Mouse (Mus musculus): ENCODE data around the gene Shroom3. TPM values are rescaled to one million over a fixed set of nuclear protein-coding genes. Genes with fewer than 3 reads are reported as not detected.

Gene Shroom3
- polyA plus RNA-seq, 1 experiment from 2014 or later = 12.9 TPM

DNA sequence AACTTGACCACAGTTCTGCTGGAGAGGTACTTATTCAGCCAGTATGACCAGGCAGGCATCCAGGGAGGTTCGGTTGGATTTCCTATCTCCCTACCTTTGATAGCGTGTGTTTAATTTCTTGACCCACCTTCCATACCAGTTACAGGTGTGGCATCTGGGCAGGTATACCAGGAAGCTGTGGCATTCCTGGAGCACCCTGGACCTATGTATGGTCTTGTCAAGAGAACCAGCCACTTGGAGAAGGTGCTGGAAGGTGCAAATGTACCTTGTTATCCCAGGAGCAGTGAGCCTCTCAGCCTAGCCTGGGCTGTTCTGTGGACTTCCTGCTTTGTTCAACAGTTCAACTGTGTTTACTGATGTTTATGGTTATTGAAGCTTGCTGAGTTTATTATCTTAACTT, 197.2 kb downstream of the Shroom3 start:
- Histone ChIP-seq H3K9ac (ENCODE audit: low read length) (no peak overlapping the region), H3K4me1 (replicated peaks; ENCODE audit: control insufficient read depth, insufficient read depth, low read length) (peaks cover 3% of the 10 kb centered on the region), H3K9me3 (ENCODE audit: control insufficient read depth, low read length) (no peaks in the 10 kb centered on the region), H3K36me3 (ENCODE audit: control insufficient read depth, insufficient read depth, low read length) (no peaks in the 10 kb centered on the region), H3K4me3 (ENCODE audit: low read depth, low read length) (no peak overlapping the region), H3K4me2 (ENCODE audit: low read length) (no peak overlapping the region), H3K27ac (ENCODE audit: low read depth) (peak overlapping the region; percentile 2; the same call in 1 of the 2 replicates), H3K27me3 (replicated peaks; ENCODE audit: control insufficient read depth, insufficient read depth, low read length) (no peaks in the 10 kb centered on the region)
- ATAC-seq (replicated peaks; ENCODE audit: low FRiP score, low TSS enrichment, low read depth) (peak; percentile 45; the same call in 1 of the 2 replicates), DNase-seq (ENCODE audit: low spot score) (no peak)
- 68% methylated on average over 2 of the region's 2 CpGs for WGBS

DNA sequence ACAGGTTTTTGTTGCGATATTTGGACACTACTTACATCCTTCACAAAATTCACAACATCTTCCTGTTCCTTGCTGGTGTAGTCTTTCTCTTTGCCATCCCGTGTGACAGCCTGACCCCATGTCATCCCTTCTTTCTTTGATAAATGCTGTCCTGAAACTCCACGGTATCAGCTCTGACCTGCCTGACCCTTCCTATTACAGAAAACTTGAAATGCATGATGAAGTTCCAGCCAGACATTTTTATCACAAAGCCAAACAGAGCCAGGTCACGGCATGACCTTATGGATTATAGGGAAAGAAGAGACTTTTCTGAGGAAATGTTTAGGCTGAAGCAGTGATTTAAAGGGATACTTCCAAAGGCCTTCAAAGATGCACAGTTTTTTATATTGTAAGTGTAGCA, 197.7 kb downstream of the Shroom3 start:
- H3K27me3 ChIP-seq (replicated peaks; ENCODE audit: control insufficient read depth, insufficient read depth, low read length) = no peaks in the 10 kb centered on the region
- no peak overlapping the region for H3K4me3 ChIP-seq (ENCODE audit: low read depth, low read length)
- H3K9me3 ChIP-seq (ENCODE audit: control insufficient read depth, low read length) = no peaks in the 10 kb centered on the region
- DNase-seq (ENCODE audit: low spot score) (no peak), ATAC-seq (replicated peaks; ENCODE audit: low FRiP score, low TSS enrichment, low read depth) (no peak; the same call in 1 of the 2 replicates)
- peaks cover 3% of the 10 kb centered on the region for H3K4me1 ChIP-seq (replicated peaks; ENCODE audit: control insufficient read depth, insufficient read depth, low read length)
- H3K36me3 ChIP-seq (ENCODE audit: control insufficient read depth, insufficient read depth, low read length) = no peaks in the 10 kb centered on the region
- no peak overlapping the region for H3K27ac ChIP-seq (ENCODE audit: low read depth)
- 13% methylated on average over 4 of the region's 4 CpGs for WGBS
- no peak overlapping the region for H3K9ac ChIP-seq (ENCODE audit: low read length)
- no peak overlapping the region for H3K4me2 ChIP-seq (ENCODE audit: low read length)

DNA sequence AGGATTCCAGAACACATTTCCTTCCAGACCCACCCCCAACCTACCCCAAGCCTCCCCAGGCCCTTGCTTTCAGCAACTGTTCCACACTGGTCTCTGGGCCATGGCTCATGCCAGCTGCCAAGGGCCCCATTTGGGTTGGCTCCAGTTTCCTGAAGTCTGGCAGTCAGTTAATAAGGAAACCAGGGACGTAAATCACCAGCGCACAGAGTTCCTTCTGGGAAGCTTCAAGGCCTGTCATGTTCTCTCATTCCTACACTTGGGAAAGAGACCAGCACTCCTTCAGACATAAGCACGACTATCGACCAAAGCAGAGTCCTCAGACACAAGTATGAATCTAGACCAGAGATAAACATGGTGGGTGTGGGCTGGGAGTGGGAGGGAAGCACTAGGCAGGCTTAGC, 202.9 kb downstream of the Shroom3 start:
- 29% methylated on average over 4 of the region's 4 CpGs for WGBS
- no peaks in the 10 kb centered on the region for H3K9me3 ChIP-seq (ENCODE audit: control insufficient read depth, low read length)
- DNase-seq (ENCODE audit: low spot score) (peak; percentile 80), ATAC-seq (replicated peaks; ENCODE audit: low FRiP score, low TSS enrichment, low read depth) (peak; percentile 65)
- no peak overlapping the region for H3K9ac ChIP-seq (ENCODE audit: low read length)
- no peaks in the 10 kb centered on the region for H3K36me3 ChIP-seq (ENCODE audit: control insufficient read depth, insufficient read depth, low read length)
- H3K27ac ChIP-seq (ENCODE audit: low read depth) = peak overlapping the region; percentile 76
- H3K4me2 ChIP-seq (ENCODE audit: low read length) = no peak overlapping the region
- no peaks in the 10 kb centered on the region for H3K27me3 ChIP-seq (replicated peaks; ENCODE audit: control insufficient read depth, insufficient read depth, low read length)
- H3K4me3 ChIP-seq (ENCODE audit: low read depth, low read length) = no peak overlapping the region
- H3K4me1 ChIP-seq (replicated peaks; ENCODE audit: control insufficient read depth, insufficient read depth, low read length) = peaks cover 30% of the 10 kb centered on the region

DNA sequence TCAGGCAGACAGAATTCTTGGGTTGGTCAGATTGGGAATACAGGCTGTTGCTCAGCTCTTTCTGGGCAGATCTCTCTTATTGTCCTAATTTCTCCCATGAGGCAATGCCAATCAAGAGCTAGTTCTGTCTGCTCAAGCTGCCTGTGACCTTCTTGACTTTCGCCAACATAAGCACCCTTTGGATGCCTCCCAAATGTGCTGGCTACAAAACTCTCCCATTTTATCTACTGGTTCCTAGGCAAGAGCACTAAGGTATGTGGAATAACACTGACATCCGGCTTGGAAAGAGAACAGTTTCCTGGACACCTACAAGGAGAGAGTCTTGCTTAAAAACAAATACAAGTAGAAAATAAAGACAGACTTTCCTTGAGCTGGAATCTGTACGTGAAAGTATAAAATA, 204.3 kb downstream of the Shroom3 start:
- H3K27me3 ChIP-seq (replicated peaks; ENCODE audit: control insufficient read depth, insufficient read depth, low read length) = no peaks in the 10 kb centered on the region
- H3K27ac ChIP-seq (ENCODE audit: low read depth) = peak overlapping the region; percentile 54
- no peaks in the 10 kb centered on the region for H3K9me3 ChIP-seq (ENCODE audit: control insufficient read depth, low read length)
- DNase-seq (ENCODE audit: low spot score) (no peak), ATAC-seq (replicated peaks; ENCODE audit: low FRiP score, low TSS enrichment, low read depth) (no peak)
- WGBS = 64% methylated on average over 3 of the region's 3 CpGs
- no peak overlapping the region for H3K4me2 ChIP-seq (ENCODE audit: low read length)
- peaks cover 33% of the 10 kb centered on the region for H3K4me1 ChIP-seq (replicated peaks; ENCODE audit: control insufficient read depth, insufficient read depth, low read length)
- no peak overlapping the region for H3K9ac ChIP-seq (ENCODE audit: low read length)
- no peak overlapping the region for H3K4me3 ChIP-seq (ENCODE audit: low read depth, low read length)
- no peaks in the 10 kb centered on the region for H3K36me3 ChIP-seq (ENCODE audit: control insufficient read depth, insufficient read depth, low read length)

DNA sequence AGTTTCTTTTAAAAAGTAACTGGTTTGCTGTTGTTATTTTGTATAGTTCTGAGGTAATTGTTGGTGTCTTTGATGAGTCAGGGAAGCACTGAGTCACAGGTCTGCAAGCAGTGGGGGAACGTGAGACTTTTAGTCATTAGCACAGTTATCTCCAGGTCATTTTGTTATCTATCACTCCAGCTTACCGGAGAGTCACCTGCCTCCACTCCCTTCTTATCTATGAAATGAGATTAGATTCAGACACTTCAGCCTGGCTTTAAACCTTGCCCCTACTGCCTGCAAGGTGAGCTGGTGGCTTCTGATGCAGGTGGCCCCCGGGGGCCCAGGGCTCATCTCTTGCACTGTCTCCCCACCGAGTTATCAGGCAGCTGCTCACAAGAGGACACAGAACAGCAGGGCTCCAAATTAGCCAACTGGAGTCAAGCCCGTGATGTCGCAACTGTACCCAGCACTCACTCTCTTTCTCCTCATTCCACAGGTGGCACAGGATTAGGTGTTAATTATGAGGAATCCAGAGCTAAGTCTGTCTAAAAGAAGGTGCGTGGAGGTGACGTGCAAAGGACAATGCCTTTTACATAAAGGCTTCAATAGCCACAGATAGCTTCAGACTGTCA, 205.5 kb downstream of the Shroom3 start:
- Histone ChIP-seq H3K4me1 (replicated peaks; ENCODE audit: control insufficient read depth, insufficient read depth, low read length) (peaks cover 43% of the 10 kb centered on the region), H3K4me3 (ENCODE audit: low read depth, low read length) (no peak overlapping the region), H3K27ac (ENCODE audit: low read depth) (no peak overlapping the region), H3K4me2 (ENCODE audit: low read length) (no peak overlapping the region), H3K27me3 (replicated peaks; ENCODE audit: control insufficient read depth, insufficient read depth, low read length) (no peaks in the 10 kb centered on the region), H3K9me3 (ENCODE audit: control insufficient read depth, low read length) (no peaks in the 10 kb centered on the region), H3K9ac (ENCODE audit: low read length) (no peak overlapping the region), H3K36me3 (ENCODE audit: control insufficient read depth, insufficient read depth, low read length) (no peaks in the 10 kb centered on the region)
- WGBS = 53% methylated on average over 8 of the region's 8 CpGs
- DNase-seq (ENCODE audit: low spot score) = peak; percentile 55
- 0 out of 2 replicates have a peak, but pooled peaks have one; percentile 30 for ATAC-seq (replicated peaks; ENCODE audit: low FRiP score, low TSS enrichment, low read depth)

DNA sequence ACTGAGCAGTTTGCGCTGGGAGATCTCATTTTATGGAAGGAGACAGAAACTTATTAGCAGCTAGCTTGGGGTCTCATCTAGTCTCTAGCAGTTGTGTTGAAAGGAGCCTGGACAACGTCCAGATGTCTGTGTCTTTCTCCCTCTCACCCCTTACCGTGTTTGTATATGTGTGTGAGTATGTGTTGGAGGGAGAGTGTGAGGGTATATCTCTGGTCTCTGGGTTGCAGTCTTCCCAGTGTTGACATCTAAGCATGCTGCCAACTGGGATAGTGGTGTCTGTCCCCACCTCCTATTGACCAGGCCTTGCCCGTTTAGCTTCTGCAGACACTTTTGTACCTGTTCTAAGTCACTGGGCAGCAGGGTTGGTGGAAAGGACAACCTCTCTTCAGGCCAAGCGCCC, 207.7 kb downstream of the Shroom3 start:
- Histone ChIP-seq H3K27ac (ENCODE audit: low read depth) (peak overlapping the region; percentile 40), H3K4me2 (ENCODE audit: low read length) (no peak overlapping the region), H3K9me3 (ENCODE audit: control insufficient read depth, low read length) (no peaks in the 10 kb centered on the region), H3K4me3 (ENCODE audit: low read depth, low read length) (no peak overlapping the region), H3K4me1 (replicated peaks; ENCODE audit: control insufficient read depth, insufficient read depth, low read length) (peaks cover 46% of the 10 kb centered on the region), H3K36me3 (ENCODE audit: control insufficient read depth, insufficient read depth, low read length) (no peaks in the 10 kb centered on the region), H3K27me3 (replicated peaks; ENCODE audit: control insufficient read depth, insufficient read depth, low read length) (no peaks in the 10 kb centered on the region), H3K9ac (ENCODE audit: low read length) (no peak overlapping the region)
- 51% methylated on average over 5 of the region's 5 CpGs for WGBS
- no peak for DNase-seq (ENCODE audit: low spot score)
- ATAC-seq (replicated peaks; ENCODE audit: low FRiP score, low TSS enrichment, low read depth) = no peak

DNA sequence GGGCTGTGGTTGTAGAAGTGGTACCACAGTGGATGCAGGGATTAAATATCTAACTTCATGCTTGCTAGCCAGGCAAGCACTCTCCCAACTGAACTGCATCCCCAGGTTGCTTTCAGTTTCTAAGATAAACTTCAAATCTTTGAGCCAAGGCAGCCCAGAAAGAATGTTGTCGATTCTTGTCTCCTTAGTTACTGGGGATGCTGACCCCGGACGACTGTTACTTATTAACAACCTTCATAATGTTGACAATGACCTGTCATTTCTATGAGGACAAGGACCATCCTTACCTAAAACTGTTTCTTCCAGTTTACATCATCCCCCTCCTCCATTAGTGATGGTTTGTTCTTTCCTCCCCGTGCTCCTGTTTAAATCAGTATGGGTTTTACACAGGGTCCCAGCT, 210.0 kb downstream of the Shroom3 start:
- Histone ChIP-seq H3K4me3 (ENCODE audit: low read depth, low read length) (no peak overlapping the region), H3K4me2 (ENCODE audit: low read length) (no peak overlapping the region), H3K4me1 (replicated peaks; ENCODE audit: control insufficient read depth, insufficient read depth, low read length) (peaks cover 31% of the 10 kb centered on the region), H3K27me3 (replicated peaks; ENCODE audit: control insufficient read depth, insufficient read depth, low read length) (no peaks in the 10 kb centered on the region), H3K9me3 (ENCODE audit: control insufficient read depth, low read length) (no peaks in the 10 kb centered on the region), H3K9ac (ENCODE audit: low read length) (no peak overlapping the region), H3K27ac (ENCODE audit: low read depth) (peak overlapping the region; percentile 59; the same call in 1 of the 2 replicates), H3K36me3 (ENCODE audit: control insufficient read depth, insufficient read depth, low read length) (no peaks in the 10 kb centered on the region)
- no peak for DNase-seq (ENCODE audit: low spot score)
- ATAC-seq (replicated peaks; ENCODE audit: low FRiP score, low TSS enrichment, low read depth) = no peak
- WGBS = 13% methylated on average over 4 of the region's 4 CpGs

DNA sequence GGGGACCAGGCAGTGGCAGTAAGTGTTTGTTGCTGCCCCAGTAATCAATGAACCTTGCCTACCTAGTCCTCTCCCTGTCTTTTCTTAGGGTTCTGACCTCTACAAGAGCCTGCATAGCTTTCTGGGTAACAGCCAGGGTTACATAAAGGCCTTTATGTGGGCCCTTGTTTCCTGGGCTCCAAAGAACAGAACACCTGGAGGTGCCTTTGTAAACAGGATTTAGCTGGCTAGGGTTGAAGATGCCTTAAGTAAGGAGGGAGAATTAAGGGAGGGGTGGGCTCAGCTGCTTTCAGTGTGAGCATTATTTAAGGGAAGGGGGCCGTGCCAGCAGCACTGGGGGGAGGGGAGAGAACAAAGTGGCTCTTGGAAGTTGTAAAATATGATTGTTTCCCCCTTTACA, 210.5 kb downstream of the Shroom3 start:
- peaks cover 26% of the 10 kb centered on the region for H3K4me1 ChIP-seq (replicated peaks; ENCODE audit: control insufficient read depth, insufficient read depth, low read length)
- H3K4me2 ChIP-seq (ENCODE audit: low read length) = no peak overlapping the region
- no peak for ATAC-seq (replicated peaks; ENCODE audit: low FRiP score, low TSS enrichment, low read depth)
- peak overlapping the region; percentile 59; the same call in 1 of the 2 replicates for H3K27ac ChIP-seq (ENCODE audit: low read depth)
- WGBS = 4% methylated on average over 1 of the region's 1 CpGs
- H3K9ac ChIP-seq (ENCODE audit: low read length) = no peak overlapping the region
- H3K4me3 ChIP-seq (ENCODE audit: low read depth, low read length) = no peak overlapping the region
- DNase-seq (ENCODE audit: low spot score) = no peak
- H3K27me3 ChIP-seq (replicated peaks; ENCODE audit: control insufficient read depth, insufficient read depth, low read length) = no peaks in the 10 kb centered on the region
- no peaks in the 10 kb centered on the region for H3K9me3 ChIP-seq (ENCODE audit: control insufficient read depth, low read length)
- H3K36me3 ChIP-seq (ENCODE audit: control insufficient read depth, insufficient read depth, low read length) = no peaks in the 10 kb centered on the region

DNA sequence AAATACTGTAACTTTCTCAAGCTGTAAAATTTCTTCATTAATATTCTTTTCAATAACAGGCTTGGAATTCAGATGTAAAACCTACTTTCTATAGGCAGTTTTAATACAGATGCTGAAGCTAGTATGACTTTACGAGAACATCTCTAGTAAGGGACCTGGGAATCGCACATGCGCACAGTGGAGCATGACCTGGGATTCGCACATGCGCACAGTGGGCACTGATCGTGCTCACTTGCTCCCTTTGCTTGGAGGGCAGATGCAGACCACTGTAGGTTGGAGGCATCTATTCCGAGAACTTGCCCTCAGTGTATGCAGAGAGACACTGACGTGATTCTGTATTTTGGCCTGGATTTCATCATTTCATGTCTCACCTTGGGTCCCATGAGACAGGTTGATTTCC, 212.6 kb downstream of the Shroom3 start:
- H3K4me1 ChIP-seq (replicated peaks; ENCODE audit: control insufficient read depth, insufficient read depth, low read length) = peaks cover 27% of the 10 kb centered on the region
- no peak for DNase-seq (ENCODE audit: low spot score)
- no peak overlapping the region for H3K27ac ChIP-seq (ENCODE audit: low read depth)
- H3K9me3 ChIP-seq (ENCODE audit: control insufficient read depth, low read length) = no peaks in the 10 kb centered on the region
- no peaks in the 10 kb centered on the region for H3K27me3 ChIP-seq (replicated peaks; ENCODE audit: control insufficient read depth, insufficient read depth, low read length)
- H3K4me2 ChIP-seq (ENCODE audit: low read length) = no peak overlapping the region
- H3K36me3 ChIP-seq (ENCODE audit: control insufficient read depth, insufficient read depth, low read length) = no peaks in the 10 kb centered on the region
- H3K9ac ChIP-seq (ENCODE audit: low read length) = no peak overlapping the region
- H3K4me3 ChIP-seq (ENCODE audit: low read depth, low read length) = no peak overlapping the region
- WGBS = 94% methylated on average over 8 of the region's 8 CpGs
- ATAC-seq (replicated peaks; ENCODE audit: low FRiP score, low TSS enrichment, low read depth) = no peak

Data from intestine, embryonic 14.5 days (tissue).